Mouse (Mus musculus) left cerebral cortex, postnatal 4 days (tissue): Measurements from ENCODE around the gene Riiad1. TPM values are rescaled to one million over a fixed set of nuclear protein-coding genes. Genes with fewer than 3 reads are reported as not detected.

Experiments
- DNase-seq: peaks from one replicate; pipeline ENCODE4 v3.0.0-alpha.2; 2022
- intact Hi-C: fragments of 180-260 bp; cut with DNase I; formaldehyde crosslinking; loops from one replicate; pipeline ENCODE4 v1.15.1; 2025
- total RNA-seq, 2 experiments: library from RNA; stranded (reverse); gene quantifications; 2 replicates each; pipeline ENCODE4 v1.2.3; 2021

Riiad1 gene
- total RNA-seq = 1 to 10 TPM; 6.4 to 7.1 TPM

GRCm38 (mm10) chr3:94480291-94480884 is at the start of gene Riiad1:
Riiad1 (minus strand) TSS chr3:94480341.
- intact Hi-C loops = no loop called here
- DNase-seq = no peak

- no peak for DNase-seq
- intact Hi-C loops = no loop called here
Measured at GRCm38 (mm10) chr3:94526731-94527130, 46.6 kb upstream of the Riiad1 start.

GRCm38 (mm10) chr3:94506664-94507063 is 26.5 kb upstream of the Riiad1 start:
- no peak for DNase-seq
- intact Hi-C loops = no loop called here

- DNase-seq = peak; percentile 43
- intact Hi-C loops = loop anchor here (5.0 kb wide), 1 partner anchor 45 kb away; no protein-coding TSS in a partner anchor
Measured at GRCm38 (mm10) chr3:94502243-94502642, 22.1 kb upstream of the Riiad1 start.

GRCm38 (mm10) chr3:94497162-94497561 is 17.0 kb upstream of the Riiad1 start:
- no peak for DNase-seq
- intact Hi-C loops = no loop called here

GRCm38 (mm10) chr3:94487581-94487980 is 7.4 kb upstream of the Riiad1 start:
- intact Hi-C loops = no loop called here
- DNase-seq = no peak

GRCm38 (mm10) chr3:94485922-94486321 is 5.8 kb upstream of the Riiad1 start:
- intact Hi-C loops = no loop called here
- peak; percentile 57 for DNase-seq

GRCm38 (mm10) chr3:94483790-94484439 is 3.8 kb upstream of the Riiad1 start:
- intact Hi-C loops = no loop called here
- peak; percentile 96 for DNase-seq

GRCm38 (mm10) chr3:94482764-94483385 is 2.7 kb upstream of the Riiad1 start:
- intact Hi-C loops = no loop called here
- DNase-seq = no peak

- DNase-seq = no peak
- intact Hi-C loops = no loop called here
Measured at GRCm38 (mm10) chr3:94481429-94481828, 1.3 kb upstream of the Riiad1 start.

- intact Hi-C loops = no loop called here
- DNase-seq = no peak
Measured at GRCm38 (mm10) chr3:94479564-94479963, 577 bp downstream of the Riiad1 start.

GRCm38 (mm10) chr3:94478591-94479169 is 1.5 kb downstream of the Riiad1 start:
- intact Hi-C loops = no loop called here

GRCm38 (mm10) chr3:94477981-94478422 is 2.1 kb downstream of the Riiad1 start, which contains the start of gene Celf3:
Celf3 (plus strand) TSS chr3:94478295.
- intact Hi-C loops = no loop called here
- DNase-seq = peak; percentile 79

More at GRCm38 (mm10) chr3:94478591-94479169, 1.5 kb downstream of the Riiad1 start:
- peak; percentile 42 for DNase-seq

- no peak for DNase-seq
- intact Hi-C loops = no loop called here
Measured at GRCm38 (mm10) chr3:94477444-94477843, 2.7 kb downstream of the Riiad1 start.

- no peak for DNase-seq
Measured at GRCm38 (mm10) chr3:94476301-94477035, 3.7 kb downstream of the Riiad1 start.

GRCm38 (mm10) chr3:94473567-94474232 is 6.4 kb downstream of the Riiad1 start:
- DNase-seq = no peak

More at GRCm38 (mm10) chr3:94476301-94477035, 3.7 kb downstream of the Riiad1 start:
- intact Hi-C loops = no loop called here

GRCm38 (mm10) chr3:94473115-94473505 is 7.0 kb downstream of the Riiad1 start:
- intact Hi-C loops = no loop called here
- DNase-seq = no peak

More at GRCm38 (mm10) chr3:94473567-94474232, 6.4 kb downstream of the Riiad1 start:
- intact Hi-C loops = no loop called here

- intact Hi-C loops = no loop called here
- peak; percentile 49 for DNase-seq
Measured at GRCm38 (mm10) chr3:94472447-94473114, 7.6 kb downstream of the Riiad1 start.

GRCm38 (mm10) chr3:94468931-94469330 is 11.2 kb downstream of the Riiad1 start:
- no peak for DNase-seq
- intact Hi-C loops = no loop called here
